Mouse (Mus musculus): ENCODE measurements at regions not wholly inside any gene's neighbourhood (a gene's known extent, or its start where the extent isn't known, plus 50 kb on each side); places are given as distances from the start of the nearest gene placed in this dataset.

DNA sequence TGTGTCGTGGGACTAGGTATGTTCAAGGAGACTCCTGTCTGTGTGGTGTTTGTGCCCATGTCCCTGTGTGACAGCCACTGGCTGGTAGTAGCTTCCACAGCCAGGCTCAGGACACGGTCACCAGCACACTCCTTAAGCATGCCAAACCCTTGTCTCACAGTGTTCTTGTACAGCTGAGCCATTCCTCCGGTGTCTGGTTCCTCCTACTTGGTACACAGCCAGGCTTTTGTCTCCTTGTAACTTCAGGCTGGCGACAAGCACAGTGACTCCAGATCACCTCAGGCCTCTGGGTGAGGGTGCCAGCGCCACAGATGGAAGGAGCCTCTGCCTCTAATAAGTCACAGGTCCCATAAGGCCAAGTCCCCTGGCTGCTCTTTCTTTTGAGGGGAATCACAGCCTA is 94.2 kb upstream of the Map1b start:
- TF ChIP-seq CTCF (IDR thresholded peaks at IDR 0.05) (no peak), POLR2A (IDR thresholded peaks at IDR 0.05; ENCODE audit: insufficient read depth, low read depth, low read length) (no peak), EP300 (IDR thresholded peaks at IDR 0.05; ENCODE audit: insufficient read depth, low read depth, low read length) (no peak)
